Mouse (Mus musculus): ENCODE data around the gene Nck2. TPM values are rescaled to one million over a fixed set of nuclear protein-coding genes. Genes with fewer than 3 reads are reported as not detected.

Nck2 gene
- 17.0 and 17.1 TPM in 2 replicates for polyA plus RNA-seq (2015; fragmentation: Nextera tagmentation; extraction: Ambion mirVana)

GRCm38 (mm10) chr1:43444531-43444930 lies at the start of gene Nck2:
TSS of gene Nck2 (plus strand) at chr1:43444579.
- no peaks in the 10 kb centered on the region for H3K27me3 ChIP-seq (replicated peaks; ENCODE audit: control insufficient read depth, insufficient read depth, low read length)
- H3K9ac ChIP-seq (ENCODE audit: low read depth, low read length), result peak within 1 kb of the TSS; percentile 95
- TF ChIP-seq CTCF (IDR thresholded peaks at IDR 0.05; ENCODE audit: low read depth), result peak; percentile 26; the same call in 1 of the 2 replicates
- H3K27ac ChIP-seq (ENCODE audit: low read depth, low read length), result peak within 1 kb of the TSS; percentile 95
- H3K4me2 ChIP-seq (replicated peaks; ENCODE audit: low read depth), result peak within 1 kb of the TSS; percentile 92
- peak; percentile 76 for ATAC-seq
- H3K36me3 ChIP-seq (ENCODE audit: control insufficient read depth, insufficient read depth), result no peaks in the 10 kb centered on the region
- H3K4me3 ChIP-seq (ENCODE audit: low read depth, low read length), result peak within 1 kb of the TSS; percentile 91
- WGBS, result 12% methylated on average over 9 of the region's 9 CpGs
- H3K4me1 ChIP-seq (replicated peaks; ENCODE audit: control insufficient read depth, insufficient read depth, low read length), result peaks cover 7% of the 10 kb centered on the region; the same call in 1 of the 2 replicates
- H3K9me3 ChIP-seq (ENCODE audit: control insufficient read depth), result no peaks in the 10 kb centered on the region

GRCm38 (mm10) chr1:43395040-43395439 lies 49.3 kb upstream of the Nck2 start:
- Histone ChIP-seq H3K9ac (ENCODE audit: low read depth, low read length) (no peak overlapping the region), H3K9me3 (ENCODE audit: control insufficient read depth) (no peaks in the 10 kb centered on the region), H3K4me3 (ENCODE audit: low read depth, low read length) (no peak overlapping the region), H3K27ac (ENCODE audit: low read depth, low read length) (no peak overlapping the region), H3K27me3 (replicated peaks; ENCODE audit: control insufficient read depth, insufficient read depth, low read length) (no peaks in the 10 kb centered on the region), H3K4me1 (replicated peaks; ENCODE audit: control insufficient read depth, insufficient read depth, low read length) (no peaks in the 10 kb centered on the region), H3K36me3 (ENCODE audit: control insufficient read depth, insufficient read depth) (no peaks in the 10 kb centered on the region), H3K4me2 (replicated peaks; ENCODE audit: low read depth) (no peak overlapping the region)
- no peak for TF ChIP-seq CTCF (IDR thresholded peaks at IDR 0.05; ENCODE audit: low read depth)
- 77% methylated on average over 2 of the region's 2 CpGs for WGBS
- no peak for ATAC-seq

GRCm38 (mm10) chr1:43395799-43396198 lies 48.6 kb upstream of the Nck2 start:
- no peaks in the 10 kb centered on the region for H3K9me3 ChIP-seq (ENCODE audit: control insufficient read depth)
- no peak for TF ChIP-seq CTCF (IDR thresholded peaks at IDR 0.05; ENCODE audit: low read depth)
- 88% methylated on average over 1 of the region's 1 CpGs for WGBS
- H3K36me3 ChIP-seq (ENCODE audit: control insufficient read depth, insufficient read depth), result no peaks in the 10 kb centered on the region
- H3K27ac ChIP-seq (ENCODE audit: low read depth, low read length), result no peak overlapping the region
- H3K4me1 ChIP-seq (replicated peaks; ENCODE audit: control insufficient read depth, insufficient read depth, low read length), result no peaks in the 10 kb centered on the region
- no peak overlapping the region for H3K4me2 ChIP-seq (replicated peaks; ENCODE audit: low read depth)
- H3K9ac ChIP-seq (ENCODE audit: low read depth, low read length), result no peak overlapping the region
- H3K4me3 ChIP-seq (ENCODE audit: low read depth, low read length), result no peak overlapping the region
- H3K27me3 ChIP-seq (replicated peaks; ENCODE audit: control insufficient read depth, insufficient read depth, low read length), result no peaks in the 10 kb centered on the region
- no peak for ATAC-seq

DNA sequence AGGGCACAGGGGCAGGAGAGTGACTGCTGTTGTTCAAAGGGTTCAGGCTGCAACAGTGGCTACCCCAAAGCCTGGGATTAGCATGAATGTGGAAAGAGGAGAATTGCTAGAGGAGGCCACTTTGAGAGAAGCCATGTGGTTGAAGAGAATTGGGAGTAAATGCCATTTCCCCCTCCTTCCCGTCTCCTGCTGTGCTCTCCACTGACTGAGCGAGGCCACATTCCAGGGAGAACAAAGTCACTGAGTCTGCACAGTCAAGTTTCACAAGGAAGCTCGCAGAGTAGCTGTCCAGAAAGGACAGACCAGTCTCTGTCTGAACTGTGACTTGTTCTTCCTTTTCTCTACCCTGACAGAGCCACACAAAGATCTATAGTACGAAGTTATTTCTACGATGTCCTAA lies 47.9 kb upstream of the Nck2 start:
- no peak overlapping the region for H3K4me2 ChIP-seq (replicated peaks; ENCODE audit: low read depth)
- no peaks in the 10 kb centered on the region for H3K36me3 ChIP-seq (ENCODE audit: control insufficient read depth, insufficient read depth)
- no peaks in the 10 kb centered on the region for H3K9me3 ChIP-seq (ENCODE audit: control insufficient read depth)
- WGBS, result 54% methylated on average over 5 of the region's 5 CpGs
- no peaks in the 10 kb centered on the region for H3K27me3 ChIP-seq (replicated peaks; ENCODE audit: control insufficient read depth, insufficient read depth, low read length)
- no peaks in the 10 kb centered on the region for H3K4me1 ChIP-seq (replicated peaks; ENCODE audit: control insufficient read depth, insufficient read depth, low read length)
- H3K27ac ChIP-seq (ENCODE audit: low read depth, low read length), result no peak overlapping the region
- no peak overlapping the region for H3K9ac ChIP-seq (ENCODE audit: low read depth, low read length)
- no peak for ATAC-seq
- no peak for TF ChIP-seq CTCF (IDR thresholded peaks at IDR 0.05; ENCODE audit: low read depth)
- no peak overlapping the region for H3K4me3 ChIP-seq (ENCODE audit: low read depth, low read length)

- Histone ChIP-seq H3K4me2 (replicated peaks; ENCODE audit: low read depth) (no peak overlapping the region), H3K27me3 (replicated peaks; ENCODE audit: control insufficient read depth, insufficient read depth, low read length) (no peaks in the 10 kb centered on the region), H3K4me3 (ENCODE audit: low read depth, low read length) (no peak overlapping the region), H3K27ac (ENCODE audit: low read depth, low read length) (no peak overlapping the region), H3K4me1 (replicated peaks; ENCODE audit: control insufficient read depth, insufficient read depth, low read length) (no peaks in the 10 kb centered on the region), H3K36me3 (ENCODE audit: control insufficient read depth, insufficient read depth) (no peaks in the 10 kb centered on the region), H3K9ac (ENCODE audit: low read depth, low read length) (no peak overlapping the region), H3K9me3 (ENCODE audit: control insufficient read depth) (no peaks in the 10 kb centered on the region)
- 93% methylated on average over 2 of the region's 2 CpGs for WGBS
- no peak for TF ChIP-seq CTCF (IDR thresholded peaks at IDR 0.05; ENCODE audit: low read depth)
- ATAC-seq, result no peak
These were observed 47.3 kb upstream of the Nck2 start for GRCm38 (mm10) chr1:43397096-43397495.

DNA sequence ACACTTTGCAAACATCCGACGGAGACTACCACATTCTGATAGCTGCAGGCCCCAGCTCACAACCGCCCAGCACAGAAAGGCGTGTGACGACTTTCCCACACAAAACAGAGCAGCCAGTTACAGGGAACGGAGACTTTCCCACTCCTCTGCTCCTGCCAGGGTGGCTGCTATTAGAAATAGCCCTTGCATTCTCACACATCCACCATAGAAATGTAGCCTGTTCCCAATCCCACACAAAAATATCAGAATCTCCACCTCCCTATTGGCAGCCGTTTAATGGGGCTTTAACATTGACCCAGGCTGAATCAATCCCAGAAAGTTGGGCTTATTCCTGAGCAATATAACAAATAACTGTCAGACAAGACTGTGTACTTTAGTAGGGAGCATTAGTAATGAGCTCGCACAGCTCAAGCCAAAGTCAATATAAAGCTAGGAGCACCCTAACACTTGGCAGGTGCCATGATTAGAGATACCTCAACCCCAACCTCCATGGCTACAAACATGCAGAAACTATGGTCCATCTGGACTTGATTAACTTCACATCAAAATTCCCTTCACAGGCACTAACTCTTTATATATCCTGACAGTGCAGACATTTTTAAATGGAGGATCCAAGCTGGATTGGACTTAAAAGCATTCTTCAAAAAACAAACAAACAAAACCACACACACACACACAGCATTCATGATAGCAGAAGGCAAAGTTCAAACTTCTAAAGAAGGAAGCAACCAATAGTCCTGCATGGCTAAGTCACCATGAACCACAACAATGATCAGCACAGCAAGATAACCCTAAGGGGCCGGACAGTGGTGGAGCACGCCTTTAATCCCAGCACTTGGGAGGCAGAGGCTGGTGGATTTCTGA lies 45.4 kb upstream of the Nck2 start:
- no peak for ATAC-seq
- Histone ChIP-seq H3K4me1 (replicated peaks; ENCODE audit: control insufficient read depth, insufficient read depth, low read length) (no peaks in the 10 kb centered on the region), H3K9me3 (ENCODE audit: control insufficient read depth) (no peaks in the 10 kb centered on the region), H3K4me2 (replicated peaks; ENCODE audit: low read depth) (no peak overlapping the region), H3K9ac (ENCODE audit: low read depth, low read length) (no peak overlapping the region), H3K27me3 (replicated peaks; ENCODE audit: control insufficient read depth, insufficient read depth, low read length) (no peaks in the 10 kb centered on the region), H3K4me3 (ENCODE audit: low read depth, low read length) (no peak overlapping the region), H3K36me3 (ENCODE audit: control insufficient read depth, insufficient read depth) (no peaks in the 10 kb centered on the region), H3K27ac (ENCODE audit: low read depth, low read length) (no peak overlapping the region)
- TF ChIP-seq CTCF (IDR thresholded peaks at IDR 0.05; ENCODE audit: low read depth), result no peak
- WGBS, result 83% methylated on average over 10 of the region's 10 CpGs

Measured in intestine, postnatal 0 days (tissue).